Mouse (Mus musculus) bone marrow macrophage, adult 2 months (primary cell): ENCODE measurements around the gene Otog.

Source experiments
- CTCF ChIP-seq: IDR thresholded peaks from 2 replicates; pipeline ENCODE4 v1.5.1; 2012; ENCODE audit warnings: low read depth, mild to moderate bottlenecking, low read length, moderate library complexity
- POLR2A ChIP-seq: IDR thresholded peaks from 2 replicates; pipeline ENCODE4 v1.6.1; 2012; ENCODE audit warnings: mild to moderate bottlenecking, low read depth, low read length, borderline replicate concordance

GRCm38 (mm10) chr7:46286391-46286790 is 45.6 kb downstream of the Otog start:
- TF ChIP-seq CTCF: no peak
- TF ChIP-seq POLR2A: no peak
